Mouse (Mus musculus): ENCODE data around the gene Pate1. TPM values are rescaled to one million over a fixed set of nuclear protein-coding genes. Genes with fewer than 3 reads are reported as not detected.

Pate1 gene
- polyA plus RNA-seq (2015; fragmentation: Nextera tagmentation; extraction: Ambion mirVana): not detected in 2 replicates

DNA sequence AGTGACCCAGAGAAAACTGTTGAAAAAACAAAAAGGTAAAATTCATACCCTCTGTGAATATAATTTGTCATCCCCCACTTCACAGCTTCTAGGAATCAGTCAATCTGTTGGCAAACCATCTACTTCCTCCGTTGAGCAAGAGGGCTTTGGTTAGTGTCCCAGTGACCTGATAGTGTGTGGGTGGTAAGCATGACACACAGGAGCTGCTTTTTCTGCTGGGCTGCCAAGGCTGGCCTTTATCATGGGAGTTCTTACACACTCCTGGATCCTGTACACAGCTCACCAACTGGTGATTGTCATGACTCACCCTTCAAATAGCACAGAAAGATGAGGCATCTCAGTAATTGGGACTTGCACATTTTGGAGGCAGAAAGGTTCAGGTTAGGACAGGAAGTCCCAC is at the start of gene Pate1:
Pate1 (minus strand) TSS at position 378 of the 400 bp plus-strand sequence.
- no peak within 1 kb of the TSS for H3K4me2 ChIP-seq
- no peaks in the 10 kb centered on the region for H3K9me3 ChIP-seq
- no peaks in the 10 kb centered on the region for H3K36me3 ChIP-seq
- H3K4me3 ChIP-seq: no peak within 1 kb of the TSS
- H3K9ac ChIP-seq: no peak within 1 kb of the TSS
- no peaks in the 10 kb centered on the region for H3K27me3 ChIP-seq
- H3K4me1 ChIP-seq: no peaks in the 10 kb centered on the region
- WGBS: 35% methylated on average over 1 of the region's 1 CpGs
- H3K27ac ChIP-seq: no peak within 1 kb of the TSS
- ATAC-seq (ENCODE audit: insufficient number of reproducible peaks, low FRiP score, low TSS enrichment, low read depth): no peak

DNA sequence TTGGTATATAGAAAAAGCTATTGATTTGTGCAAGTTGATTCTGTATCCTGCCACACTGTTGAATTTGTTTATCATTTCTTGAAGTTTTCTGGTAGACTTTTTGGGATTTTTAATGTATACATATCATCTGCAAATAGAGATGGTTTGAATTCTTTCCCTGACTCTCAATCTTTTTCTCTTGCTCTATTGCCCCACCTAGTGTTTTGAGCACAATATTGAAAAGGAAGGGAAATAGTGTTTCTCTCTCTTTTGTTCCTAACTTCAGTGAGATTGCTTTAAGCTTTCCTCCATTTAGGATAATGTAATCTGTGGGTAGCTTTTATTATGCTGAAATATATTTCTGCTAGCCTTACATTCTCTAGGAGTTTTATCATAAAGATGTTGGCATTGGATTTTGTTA is 20.1 kb upstream of the Pate1 start:
- no peak overlapping the region for H3K9ac ChIP-seq
- no peaks in the 10 kb centered on the region for H3K9me3 ChIP-seq
- no peak for ATAC-seq (ENCODE audit: insufficient number of reproducible peaks, low FRiP score, low TSS enrichment, low read depth)
- H3K27me3 ChIP-seq: no peaks in the 10 kb centered on the region
- no peaks in the 10 kb centered on the region for H3K4me1 ChIP-seq
- no peak overlapping the region for H3K27ac ChIP-seq
- H3K36me3 ChIP-seq: no peaks in the 10 kb centered on the region
- H3K4me2 ChIP-seq: no peak overlapping the region
- no peak overlapping the region for H3K4me3 ChIP-seq

DNA sequence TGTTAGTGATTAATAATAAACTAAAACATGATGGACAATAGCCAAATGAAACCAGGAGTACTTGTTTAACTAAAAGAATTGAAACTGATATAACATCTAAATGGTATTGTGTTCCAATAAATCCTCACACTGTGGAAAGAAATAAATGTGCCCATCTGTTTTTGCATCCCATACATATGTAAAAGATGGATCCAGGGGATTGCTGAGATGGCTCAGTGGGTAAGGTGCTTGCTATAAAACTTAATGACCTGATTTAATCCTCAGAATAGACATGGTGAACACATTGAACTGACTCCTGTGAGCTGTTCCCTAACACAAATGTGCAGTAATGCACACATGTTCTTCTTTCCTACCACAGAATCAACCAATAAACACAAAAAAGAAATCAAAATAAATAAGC is 4.7 kb upstream of the Pate1 start:
- H3K4me2 ChIP-seq: no peak overlapping the region
- no peak overlapping the region for H3K9ac ChIP-seq
- no peaks in the 10 kb centered on the region for H3K36me3 ChIP-seq
- no peak overlapping the region for H3K27ac ChIP-seq
- H3K9me3 ChIP-seq: no peaks in the 10 kb centered on the region
- H3K4me1 ChIP-seq: no peaks in the 10 kb centered on the region
- H3K4me3 ChIP-seq: no peak overlapping the region
- H3K27me3 ChIP-seq: no peaks in the 10 kb centered on the region
- ATAC-seq (ENCODE audit: insufficient number of reproducible peaks, low FRiP score, low TSS enrichment, low read depth): no peak

DNA sequence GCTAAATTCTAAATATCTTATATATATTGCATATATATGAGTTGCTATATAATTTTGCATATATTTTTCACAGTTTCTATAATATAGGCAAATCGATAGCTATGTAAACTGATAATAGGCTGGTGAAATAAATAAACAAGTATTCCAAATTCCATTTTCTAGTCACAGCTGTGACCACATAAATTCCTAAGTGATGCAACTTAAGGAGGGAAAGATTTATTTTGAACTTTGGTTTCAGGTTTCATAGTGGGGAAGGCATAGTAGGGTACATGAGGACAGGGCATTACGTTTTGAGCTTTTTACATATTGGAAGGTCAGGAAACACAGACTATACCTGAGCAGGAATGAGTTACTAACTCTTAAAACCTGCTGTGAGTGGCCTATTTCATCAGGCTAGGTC is 13.6 kb downstream of the Pate1 start:
- ATAC-seq (ENCODE audit: insufficient number of reproducible peaks, low FRiP score, low TSS enrichment, low read depth): no peak
- 73% methylated on average over 2 of the region's 2 CpGs for WGBS
- Histone ChIP-seq H3K4me1 (no peaks in the 10 kb centered on the region), H3K4me2 (no peak overlapping the region), H3K9me3 (no peaks in the 10 kb centered on the region), H3K4me3 (no peak overlapping the region), H3K9ac (no peak overlapping the region), H3K27ac (no peak overlapping the region), H3K36me3 (no peaks in the 10 kb centered on the region), H3K27me3 (no peaks in the 10 kb centered on the region)

DNA sequence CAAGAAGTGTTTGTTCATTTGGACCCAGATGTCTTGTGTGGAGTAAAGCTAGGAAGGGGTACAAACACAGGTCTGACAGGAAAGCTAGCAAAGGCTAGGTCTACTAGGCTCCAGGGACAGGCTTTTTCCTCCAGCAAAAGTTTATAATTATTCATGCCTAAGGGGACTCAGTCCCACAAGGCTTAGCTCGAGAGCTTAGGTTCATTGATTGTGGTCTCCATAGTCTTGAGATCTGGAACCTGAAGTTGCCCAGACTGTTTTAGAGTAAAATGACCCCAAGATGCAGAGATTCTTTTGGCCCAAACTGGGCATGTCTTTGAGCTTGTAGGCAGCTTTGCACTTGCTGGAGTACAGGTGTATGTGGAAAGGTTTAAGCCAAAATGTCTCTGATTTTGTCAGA is 39.1 kb downstream of the Pate1 start, which contains the start of gene Pate3:
Pate3 (minus strand) TSS at position 101 of the 400 bp plus-strand sequence.
- no peak for ATAC-seq (ENCODE audit: insufficient number of reproducible peaks, low FRiP score, low TSS enrichment, low read depth)
- H3K9ac ChIP-seq: no peak within 1 kb of the TSS
- H3K27me3 ChIP-seq: no peaks in the 10 kb centered on the region
- H3K36me3 ChIP-seq: no peaks in the 10 kb centered on the region
- no peaks in the 10 kb centered on the region for H3K9me3 ChIP-seq
- H3K4me1 ChIP-seq: no peaks in the 10 kb centered on the region
- H3K4me3 ChIP-seq: no peak within 1 kb of the TSS
- WGBS: 68% methylated on average over 1 of the region's 1 CpGs
- no peak within 1 kb of the TSS for H3K4me2 ChIP-seq
- H3K27ac ChIP-seq: no peak within 1 kb of the TSS

Other genes starting within 250 kb of the Pate1 start
- not detected in 2 replicates for gene Gm1113, start 169.1 kb downstream of the Pate1 start, polyA plus RNA-seq (2015; fragmentation: Nextera tagmentation; extraction: Ambion mirVana)
- gene Ddx25, start 128.9 kb downstream of the Pate1 start, polyA plus RNA-seq (2015; fragmentation: Nextera tagmentation; extraction: Ambion mirVana): 2.1 and 2.4 TPM in 2 replicates
- 17.2 and 19.2 TPM in 2 replicates for gene Pus3, start 128.8 kb downstream of the Pate1 start, polyA plus RNA-seq (2015; fragmentation: Nextera tagmentation; extraction: Ambion mirVana)
- gene Pate2, start 117.1 kb downstream of the Pate1 start, polyA plus RNA-seq (2015; fragmentation: Nextera tagmentation; extraction: Ambion mirVana): 0.31 and 0.83 TPM in 2 replicates
- gene Hyls1, start 117.0 kb downstream of the Pate1 start, polyA plus RNA-seq (2015; fragmentation: Nextera tagmentation; extraction: Ambion mirVana): 14.2 and 14.4 TPM in 2 replicates
- not detected in 2 replicates for gene Pate4, start 75.4 kb downstream of the Pate1 start, polyA plus RNA-seq (2015; fragmentation: Nextera tagmentation; extraction: Ambion mirVana)
- gene Pate3, start 39.2 kb downstream of the Pate1 start, polyA plus RNA-seq (2015; fragmentation: Nextera tagmentation; extraction: Ambion mirVana): not detected in 2 replicates
- not detected in 2 replicates for gene Gm17677, start 53.7 kb upstream of the Pate1 start, polyA plus RNA-seq (2015; fragmentation: Nextera tagmentation; extraction: Ambion mirVana)
- not detected in 2 replicates for gene Gm17727, start 90.7 kb upstream of the Pate1 start, polyA plus RNA-seq (2015; fragmentation: Nextera tagmentation; extraction: Ambion mirVana)
- not detected in 2 replicates for gene Gm27235, start 102.7 kb upstream of the Pate1 start, polyA plus RNA-seq (2015; fragmentation: Nextera tagmentation; extraction: Ambion mirVana)
- not detected in 2 replicates for gene D730048I06Rik, start 102.7 kb upstream of the Pate1 start, polyA plus RNA-seq (2015; fragmentation: Nextera tagmentation; extraction: Ambion mirVana)
- not detected in 2 replicates for gene 9230110F15Rik, start 156.8 kb upstream of the Pate1 start, polyA plus RNA-seq (2015; fragmentation: Nextera tagmentation; extraction: Ambion mirVana)
- not detected in 2 replicates for gene 9230113P08Rik, start 221.0 kb upstream of the Pate1 start, polyA plus RNA-seq (2015; fragmentation: Nextera tagmentation; extraction: Ambion mirVana)